Mouse (Mus musculus) erythroblast, embryonic 14.5 days (primary cell): ENCODE results near the gene Col24a1.

Source experiments
- GATA1 ChIP-seq: IDR thresholded peaks from 2 replicates; pipeline ENCODE4 v1.6.1; 2012; ENCODE audit warnings: low read length, inconsistent platforms, mixed read lengths
- TAL1 ChIP-seq: IDR thresholded peaks from 3 replicates; pipeline ENCODE4 v1.6.1; 2012; ENCODE audit warnings: low read length, inconsistent platforms, mixed read lengths

GRCm38 (mm10) chr3:145556206-145556605 lies 263.9 kb downstream of the Col24a1 start:
- TF ChIP-seq GATA1 (no peak), TAL1 (no peak)
